Comparison of ENCODE assay signal across 24 mouse cellular contexts in genomic region chr1:186177019-186177418, GRCm38 (mm10). TPM values are rescaled to one million over a fixed set of nuclear protein-coding genes. Genes with fewer than 3 reads are reported as not detected.
"Had no signal": no experiment of that assay in that cellular context is flagged by ENCODE, and none has a peak within 500 bp of the region (broad histone marks: within the 10 kb centered on the region; RNA-seq: fewer than 3 reads in every experiment).

No protein-coding gene starts in this region.

- H3K9me3 ChIP-seq: hindbrain, embryonic 12.5 days; intestine, embryonic 15.5 days; limb, embryonic 10.5 days had no signal

- H3K4me2 ChIP-seq: heart, embryonic 12.5 days; hindbrain, embryonic 12.5 days; hindbrain, embryonic 14.5 days; intestine, embryonic 15.5 days; limb, embryonic 12.5 days had no signal

- H3K27me3 ChIP-seq: heart, embryonic 12.5 days; hindbrain, embryonic 12.5 days; intestine, embryonic 15.5 days; limb, embryonic 12.5 days had no signal

- H3K27ac ChIP-seq: gastrocnemius, adult 2 months; heart, embryonic 10.5 days; hindbrain, embryonic 10.5 days; hindbrain, embryonic 12.5 days; hindbrain, embryonic 14.5 days; intestine, embryonic 15.5 days; layer of hippocampus, adult 2 months; left cerebral cortex, adult 2 months; limb, embryonic 10.5 days; limb, embryonic 12.5 days had no signal

- ATAC-seq: forebrain, embryonic 16.5 days; hindbrain, embryonic 16.5 days; inflammation-experienced regulatory T-cells, adult 6 months; intestine, embryonic 15.5 days; intestine, postnatal 0 days had no signal

- H3K36me3 ChIP-seq: heart, embryonic 10.5 days; heart, embryonic 12.5 days; hindbrain, embryonic 10.5 days; hindbrain, embryonic 12.5 days; intestine, embryonic 15.5 days; limb, embryonic 10.5 days; limb, embryonic 12.5 days had no signal

- H3K9ac ChIP-seq: heart, embryonic 12.5 days; hindbrain, embryonic 12.5 days; hindbrain, embryonic 14.5 days; intestine, embryonic 15.5 days; limb, embryonic 12.5 days had no signal

- H3K4me3 ChIP-seq: gastrocnemius, adult 2 months; heart, embryonic 10.5 days; heart, embryonic 12.5 days; hindbrain, embryonic 10.5 days; hindbrain, embryonic 12.5 days; intestine, embryonic 15.5 days; layer of hippocampus, adult 2 months; left cerebral cortex, adult 2 months; limb, embryonic 10.5 days; limb, embryonic 12.5 days had no signal

- H3K4me1 ChIP-seq: heart, embryonic 10.5 days; heart, embryonic 12.5 days; hindbrain, embryonic 10.5 days; intestine, embryonic 15.5 days had no signal

- DNase-seq: gastrocnemius, adult 2 months; gastrocnemius, postnatal 10 days; gastrocnemius, postnatal 25 days; heart, postnatal 10 days; heart, postnatal 4 days; kidney, adult 18-20 months; kidney, adult 8-10 months; kidney, postnatal 10 days; kidney, postnatal 25 days; kidney, postnatal 4 days had no signal

RNA-seq across cellular contexts. Expression of gene Lyplal1, which starts 59.9 kb away (rescaled TPM):
- polyA plus RNA-seq: inflammation-experienced regulatory T-cells, adult 6 months had no signal
